Mouse (Mus musculus) left cerebral cortex, postnatal 14 days (tissue): ENCODE measurements around the gene Tbx2. TPM values are rescaled to one million over a fixed set of nuclear protein-coding genes. Genes with fewer than 3 reads are reported as not detected.

ENCODE experiments used
- DNase-seq, 2 experiments: peaks; one replicate each; pipeline ENCODE4 v3.0.0; 2021 to 2022; ENCODE audit warnings: low spot score in 2 of 2, mixed read lengths in 1 of 2
- intact Hi-C: fragments of 180-260 bp; cut with DNase I; formaldehyde crosslinking; loops from one replicate; pipeline ENCODE4 v1.15.1; 2025
- total RNA-seq, 2 experiments: library from RNA; stranded (reverse); gene quantifications; 2 replicates each; pipeline ENCODE4 v1.2.3; 2021

Tbx2 gene
- total RNA-seq, 2 experiments from 2014 or later: 2.9 to 3.6 TPM

GRCm38 (mm10) chr11:85837648-85838423 is 5.5 kb downstream of the Tbx2 start:
- no peak for DNase-seq
- intact Hi-C loops: no loop called here

DNA sequence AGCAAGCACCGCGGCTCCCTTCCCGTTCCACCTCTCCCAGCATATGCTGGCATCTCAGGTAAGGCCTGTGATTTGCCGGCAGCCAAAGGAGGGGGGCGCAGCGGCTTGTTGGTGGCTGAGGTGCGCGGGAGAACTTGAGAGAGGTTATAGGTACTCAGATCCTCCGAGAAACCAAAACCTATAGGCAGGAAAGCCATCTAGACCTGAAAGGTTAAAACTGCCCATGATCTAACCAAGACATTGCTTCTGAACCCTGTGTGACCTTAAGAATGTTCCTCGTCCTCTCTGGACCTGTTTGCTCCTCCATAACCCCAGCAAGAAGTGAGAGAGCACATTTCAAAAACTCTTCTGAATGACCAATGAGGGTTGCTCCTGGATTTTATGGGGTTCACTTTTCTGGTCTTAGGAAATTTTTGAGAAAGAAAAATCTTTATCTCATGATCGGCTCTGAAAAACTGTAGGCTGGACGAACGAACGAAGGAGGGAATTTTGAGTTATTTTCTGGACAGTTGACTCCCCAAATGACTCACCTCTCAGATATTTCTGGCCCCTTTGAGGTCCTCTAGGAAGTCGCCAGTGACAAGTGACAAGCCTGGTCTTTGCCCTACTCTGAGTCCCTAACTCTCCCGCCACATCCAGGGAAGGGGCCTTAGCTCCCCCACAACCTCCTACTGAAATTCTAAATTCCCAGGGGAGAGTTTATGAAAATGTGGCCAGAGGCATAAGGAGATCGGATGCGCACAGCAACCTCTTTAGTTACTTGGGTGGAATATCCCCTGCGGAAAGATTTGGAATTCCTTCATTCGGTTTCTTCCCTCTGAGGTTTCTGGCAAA is 6.3 kb downstream of the Tbx2 start:
- no peak for DNase-seq
- intact Hi-C loops: no loop called here

DNA sequence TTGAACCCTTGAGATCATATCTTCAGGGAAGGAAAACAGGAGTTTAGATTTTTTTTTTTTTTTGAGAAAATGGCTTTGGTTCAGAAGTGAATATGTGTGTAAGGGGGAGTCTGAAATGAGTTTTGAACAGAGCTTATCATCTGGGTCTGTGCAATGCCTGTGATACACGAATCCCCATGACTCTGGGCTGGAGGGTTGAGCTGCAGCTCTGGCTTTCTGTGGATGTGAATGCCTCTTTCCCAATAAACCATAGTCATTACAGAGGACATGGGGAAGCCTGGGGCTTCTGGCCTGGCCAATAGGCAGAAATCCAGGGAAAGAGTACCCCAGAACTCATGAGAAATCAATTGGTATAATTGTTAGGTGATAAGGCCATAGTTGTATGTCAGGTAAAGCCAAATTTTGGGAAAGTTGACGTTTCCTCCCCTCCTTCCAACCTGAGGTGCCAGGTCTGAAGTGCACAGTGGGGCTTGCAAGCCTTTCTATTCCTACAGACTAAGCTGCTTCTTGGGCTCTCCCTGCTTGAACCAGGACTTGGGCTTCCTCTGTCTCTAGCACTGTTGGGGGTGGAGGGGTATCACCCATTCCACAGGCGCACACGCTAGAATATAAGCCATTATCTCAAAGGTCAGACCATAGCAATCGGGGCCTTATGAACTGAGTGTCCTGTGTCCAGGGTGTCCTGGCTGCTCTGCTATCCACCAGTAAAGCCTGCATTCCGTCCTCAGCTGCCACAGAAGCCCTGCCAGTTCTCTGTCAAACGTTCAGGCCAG is 7.1 kb downstream of the Tbx2 start:
- DNase-seq: no peak
- intact Hi-C loops: loop anchor here (5.0 kb wide), 5 partner anchors 48 to 457 kb away; partner anchors contain the start of gene Tbx4

DNA sequence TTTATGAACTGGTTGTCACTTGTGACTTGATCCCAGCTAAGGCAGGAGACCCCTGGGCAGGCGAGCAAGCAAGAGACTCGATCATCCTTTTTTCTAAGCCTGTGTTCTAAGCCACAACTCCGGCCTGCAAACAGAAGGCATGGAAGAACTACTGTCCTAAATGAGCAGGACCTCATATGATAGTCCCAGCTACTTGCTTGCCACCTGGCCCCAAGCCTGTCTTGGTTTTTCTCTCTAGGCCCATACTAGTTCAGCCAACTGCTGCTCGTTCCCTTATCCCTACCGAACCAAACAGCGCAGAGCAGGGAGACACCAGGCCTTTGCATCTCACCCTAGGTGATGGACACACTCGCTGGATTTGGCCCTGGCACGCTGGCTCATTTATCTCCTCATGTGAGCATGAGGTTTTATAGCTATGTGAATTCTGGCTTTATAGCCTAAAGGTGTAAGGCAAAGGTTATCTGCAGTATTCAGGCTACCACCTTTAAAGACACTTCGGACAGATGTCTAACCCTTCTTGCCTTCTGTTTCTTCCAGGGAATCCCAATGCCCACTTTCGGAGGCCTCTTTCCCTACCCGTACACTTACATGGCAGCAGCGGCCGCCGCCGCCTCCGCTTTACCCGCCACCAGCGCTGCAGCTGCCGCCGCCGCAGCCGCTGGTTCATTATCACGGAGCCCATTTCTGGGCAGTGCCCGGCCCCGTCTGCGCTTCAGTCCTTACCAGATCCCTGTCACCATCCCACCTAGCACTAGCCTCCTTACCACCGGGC is 7.9 kb downstream of the Tbx2 start:
- intact Hi-C loops: loop anchor here (5.0 kb wide), 5 partner anchors 47 to 458 kb away; partner anchors contain the start of gene Tbx4

DNA sequence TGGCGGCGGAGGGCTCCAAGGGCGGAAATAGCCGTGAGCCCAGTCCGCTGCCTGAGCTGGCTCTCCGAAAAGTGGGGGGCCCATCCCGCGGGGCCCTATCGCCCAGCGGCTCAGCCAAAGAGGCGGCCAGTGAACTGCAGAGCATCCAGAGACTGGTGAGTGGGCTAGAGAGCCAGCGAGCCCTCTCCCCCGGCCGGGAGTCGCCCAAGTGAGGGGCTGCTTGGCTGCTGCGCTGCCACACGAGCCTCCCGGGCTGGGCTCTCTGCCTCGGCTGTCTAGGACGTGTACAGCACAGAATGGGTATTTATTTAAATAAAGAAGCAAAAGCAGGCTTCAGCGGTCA is 8.4 kb downstream of the Tbx2 start:
- DNase-seq: no peak
- intact Hi-C loops: loop anchor here (5.0 kb wide), 5 partner anchors 47 to 458 kb away; partner anchors contain the start of gene Tbx4

More for the DNA sequence above, 7.9 kb downstream of the Tbx2 start:
- no peak for DNase-seq

- intact Hi-C loops: loop anchor here (5.0 kb wide), 5 partner anchors 46 to 459 kb away; partner anchors contain the start of gene Tbx4
- DNase-seq: no peak
Measured at GRCm38 (mm10) chr11:85841211-85841681, 8.9 kb downstream of the Tbx2 start.

DNA sequence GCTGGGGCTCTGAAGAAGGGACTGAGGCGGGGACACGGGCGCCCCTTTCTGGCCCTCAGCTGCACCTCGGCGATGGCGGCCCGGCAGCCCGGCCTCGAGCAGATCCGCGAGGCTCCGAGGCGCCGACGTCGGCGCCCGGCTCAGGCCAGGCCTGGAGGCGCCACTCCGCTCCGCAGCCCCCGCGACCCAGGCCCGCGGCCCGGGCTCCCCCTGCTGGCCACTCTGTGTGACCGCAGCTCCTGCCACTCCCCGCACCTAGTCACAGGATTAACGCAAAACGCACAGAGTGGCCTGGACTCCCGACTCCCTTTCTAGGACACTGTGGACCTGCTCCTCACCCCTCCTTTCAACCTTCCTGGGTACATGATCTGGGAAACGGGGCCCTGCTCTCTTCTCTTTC is 9.6 kb downstream of the Tbx2 start:
- intact Hi-C loops: loop anchor here (5.0 kb wide), 5 partner anchors 45 to 460 kb away; partner anchors contain the start of gene Tbx4

DNA sequence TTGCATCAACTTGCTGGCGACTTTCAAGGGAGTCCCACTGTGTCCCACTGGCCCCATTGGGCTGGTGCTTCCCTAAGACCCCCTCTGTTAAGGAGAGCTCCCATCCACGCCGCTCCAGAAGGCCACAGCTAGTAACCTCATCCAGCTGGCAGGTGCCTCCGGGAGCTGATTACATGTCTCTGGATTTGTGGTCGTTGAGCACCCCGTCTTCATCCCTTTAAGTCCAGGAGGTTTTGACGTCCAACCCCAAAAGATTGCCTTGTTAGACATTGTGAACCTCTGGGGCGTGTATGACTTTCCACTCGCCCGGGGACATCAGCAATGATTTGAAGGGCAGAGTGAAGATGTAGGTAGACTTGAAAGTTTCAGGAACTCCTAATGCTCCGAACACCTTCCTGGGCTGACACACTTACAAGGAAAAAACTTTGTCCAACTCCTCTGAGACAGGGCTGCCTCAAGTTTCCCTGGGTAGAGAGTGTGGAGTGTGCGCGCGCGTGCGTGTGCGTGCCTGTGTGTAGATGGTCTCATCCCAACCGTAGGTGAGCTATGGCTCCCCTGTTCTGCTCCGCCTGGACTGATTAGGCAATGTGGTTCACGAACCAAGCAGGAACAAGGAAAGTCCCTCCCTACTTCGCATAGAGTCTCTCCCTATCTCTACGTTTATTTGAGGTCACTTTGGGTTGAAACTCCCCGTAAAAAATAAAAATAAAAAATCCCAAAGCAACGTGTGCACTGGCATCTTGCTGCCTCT is 10.4 kb downstream of the Tbx2 start:
- no peak for DNase-seq
- intact Hi-C loops: loop anchor here (5.0 kb wide), 5 partner anchors 45 to 460 kb away; partner anchors contain the start of gene Tbx4

More for the DNA sequence above, 9.6 kb downstream of the Tbx2 start:
- peak in 1 of 2 experiments; percentile 52 for DNase-seq

DNA sequence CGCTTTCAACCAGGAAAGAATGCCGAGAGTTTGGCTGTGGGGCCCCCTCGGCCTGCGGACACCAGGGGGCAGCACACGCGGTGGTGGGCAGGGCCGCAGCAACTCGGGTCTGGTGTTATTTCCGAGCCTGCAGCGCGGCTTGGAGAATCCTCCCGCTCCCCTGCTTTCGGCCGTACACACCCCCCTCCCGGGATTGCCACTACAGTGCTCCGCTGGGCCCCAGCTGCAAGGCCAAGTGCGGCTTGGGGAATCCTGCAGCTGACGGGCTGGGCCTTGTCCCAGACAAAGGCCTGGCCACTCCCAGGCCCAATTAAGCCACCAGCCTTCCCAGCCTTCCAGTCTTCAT is 11.0 kb downstream of the Tbx2 start:
- intact Hi-C loops: loop anchor here (5.0 kb wide), 5 partner anchors 44 to 461 kb away; partner anchors contain the start of gene Tbx4
- peak in 1 of 2 experiments; percentile 35 for DNase-seq

DNA sequence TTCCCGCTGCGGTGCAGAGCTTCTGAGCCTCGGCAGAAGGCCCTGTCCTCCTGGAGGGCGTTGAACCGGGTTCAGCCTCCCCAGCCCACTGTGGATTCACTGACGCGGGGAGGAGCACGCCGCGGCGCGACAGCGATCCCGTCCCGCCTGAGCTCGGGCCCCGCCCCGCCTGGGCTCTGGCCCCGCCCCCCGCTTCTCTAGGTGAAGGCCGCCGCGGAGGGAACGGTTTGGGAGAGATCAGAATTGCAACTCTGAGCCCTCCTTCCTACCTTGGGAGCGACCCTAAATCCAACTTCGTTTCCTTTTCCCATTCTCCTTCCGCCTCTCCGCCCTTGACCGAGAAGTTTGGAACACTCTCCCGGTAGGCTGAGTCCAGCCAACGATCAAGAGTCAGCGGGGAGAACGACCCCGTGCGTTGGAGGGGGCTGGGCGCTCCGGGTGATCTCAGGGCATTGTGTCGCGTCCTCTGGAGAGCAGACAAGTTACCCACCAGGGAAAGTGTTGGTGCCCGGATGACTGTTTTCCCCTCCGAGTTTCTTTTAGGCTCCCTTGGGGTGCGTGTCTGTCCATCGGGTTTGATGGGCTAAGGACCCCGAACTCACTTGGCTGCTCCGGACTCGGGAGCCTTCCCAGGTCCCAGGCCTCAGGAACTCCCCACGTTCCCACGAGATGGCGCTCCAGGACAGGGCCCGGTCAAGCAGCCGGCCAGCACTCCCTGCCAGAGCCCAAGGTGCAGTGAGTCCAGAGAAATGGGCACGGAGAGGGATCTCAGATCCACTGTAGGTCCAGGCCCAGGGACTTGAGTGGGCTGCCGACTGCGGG is 12.0 kb downstream of the Tbx2 start:
- intact Hi-C loops: loop anchor here (2.0 to 5.0 kb wide), 6 partner anchors 43 to 462 kb away; partner anchors contain the start of gene Tbx4
- peak; percentile 69 to 75 for DNase-seq

- intact Hi-C loops: loop anchor here (2.0 to 5.0 kb wide), 6 partner anchors 42 to 463 kb away; partner anchors contain the start of gene Tbx4
- no peak for DNase-seq
Measured at GRCm38 (mm10) chr11:85844971-85845370, 12.6 kb downstream of the Tbx2 start.

DNA sequence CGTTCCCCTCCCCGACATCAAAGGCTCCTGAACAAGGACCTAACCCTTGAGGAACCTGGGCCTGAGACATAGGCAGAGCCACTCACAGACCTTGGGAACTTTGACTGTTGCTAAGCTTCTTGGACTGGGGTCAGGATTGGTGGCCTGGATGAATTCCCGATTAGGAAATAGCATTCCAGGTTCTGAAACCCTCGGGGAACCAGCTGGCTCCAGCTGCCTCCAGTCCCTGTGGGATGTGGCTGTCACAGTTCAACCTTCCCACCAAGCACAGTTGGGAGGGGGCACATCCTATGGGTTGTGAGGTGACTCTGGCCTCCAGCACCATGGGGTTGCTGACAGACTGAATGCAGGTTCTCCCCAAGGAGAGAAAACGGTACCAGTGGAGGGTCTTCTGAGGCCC is 13.6 kb downstream of the Tbx2 start:
- intact Hi-C loops: loop anchor here (2.0 kb wide), 1 partner anchor 127 kb away; no protein-coding TSS in a partner anchor
- DNase-seq: no peak

- intact Hi-C loops: no loop called here
- DNase-seq: no peak
Measured at GRCm38 (mm10) chr11:85846509-85846908, 14.2 kb downstream of the Tbx2 start.

DNA sequence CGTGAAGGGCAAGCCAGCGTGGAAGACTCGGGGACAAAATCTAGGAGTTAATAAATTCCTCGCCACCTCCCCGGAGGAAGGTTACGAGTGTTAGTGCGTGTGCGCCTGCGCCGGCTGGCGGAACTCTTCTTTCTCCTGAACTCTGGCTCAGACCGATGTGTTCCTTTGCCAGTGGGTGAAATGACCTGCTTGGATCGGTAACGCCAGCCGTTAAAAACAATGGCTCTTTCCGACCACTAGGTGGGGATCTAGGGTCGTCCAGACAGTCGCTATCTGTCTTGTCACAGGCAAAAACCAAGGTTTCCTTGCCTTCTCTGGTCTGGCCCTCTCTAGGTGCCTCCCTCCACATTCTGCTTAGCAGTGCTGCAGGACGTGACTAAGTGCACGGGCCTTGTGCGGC is 16.7 kb downstream of the Tbx2 start:
- peak; percentile 67 to 70 for DNase-seq

GRCm38 (mm10) chr11:85850233-85850632 is 17.9 kb downstream of the Tbx2 start, which contains the start of gene Gm11444:
TSS of gene Gm11444 (minus strand) at chr11:85850333.
- intact Hi-C loops: no loop called here
- DNase-seq: no peak

More for the DNA sequence above, 16.7 kb downstream of the Tbx2 start:
- intact Hi-C loops: loop anchor here (2.0 kb wide), 1 partner anchor 222 kb away; no protein-coding TSS in a partner anchor

DNA sequence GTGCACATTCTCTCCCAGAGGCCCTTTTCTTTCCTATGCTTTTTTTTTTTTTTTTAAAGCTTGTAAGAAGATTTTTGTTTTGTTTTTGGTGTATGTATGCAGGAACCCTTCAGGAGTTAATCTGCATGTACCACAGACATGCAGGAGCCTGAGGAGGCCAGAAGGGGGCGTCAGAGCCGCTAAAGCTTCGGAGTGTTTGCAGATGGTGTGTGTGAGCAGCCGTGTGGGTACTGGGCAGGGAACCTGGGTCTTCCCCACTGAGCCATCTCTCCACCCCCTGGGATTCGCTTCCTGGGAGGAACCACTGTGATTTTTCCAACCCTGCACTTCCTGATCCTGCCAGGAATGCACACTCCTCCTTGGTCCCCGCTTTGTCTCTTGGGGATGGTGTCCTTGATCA is 18.4 kb downstream of the Tbx2 start:
- DNase-seq: no peak
- intact Hi-C loops: no loop called here
